Mouse (Mus musculus): ENCODE data around the gene Sebox. TPM values are rescaled to one million over a fixed set of nuclear protein-coding genes. Genes with fewer than 3 reads are reported as not detected.
"Not testable (repeated sequence)": the region's sequence is repeated elsewhere in the genome, so short reads cannot be mapped to it uniquely, and the experiment has no call there.

Gene Sebox
- polyA plus RNA-seq, 1 experiment = 14.7 TPM

- 69% methylated on average over 9 of the region's 9 CpGs for WGBS
- H3K4me1 ChIP-seq (ENCODE audit: control insufficient read depth, insufficient read depth, low read length) = peaks cover 10% of the 10 kb centered on the region
- H3K27me3 ChIP-seq (ENCODE audit: control insufficient read depth, insufficient read depth, low read length) = no peaks in the 10 kb centered on the region
- no peak for DNase-seq
- H3K27ac ChIP-seq (ENCODE audit: insufficient read depth, low read length) = no peak overlapping the region
- no peak overlapping the region for H3K4me3 ChIP-seq (replicated peaks; ENCODE audit: insufficient read depth, low read depth, low read length)
- no peak for TF ChIP-seq POLR2A (IDR thresholded peaks at IDR 0.05; ENCODE audit: borderline replicate concordance, insufficient read depth, low read length)
- TF ChIP-seq CTCF (IDR thresholded peaks at IDR 0.05; ENCODE audit: borderline replicate concordance, insufficient read depth, low read depth, low read length) = no peak
Observed at GRCm38 (mm10) chr11:78528714-78529113, 25.5 kb downstream of the Sebox start.

GRCm38 (mm10) chr11:78530001-78530400 lies 26.8 kb downstream of the Sebox start:
- peaks cover 9% of the 10 kb centered on the region for H3K4me1 ChIP-seq (ENCODE audit: control insufficient read depth, insufficient read depth, low read length)
- WGBS = 86% methylated on average over 12 of the region's 12 CpGs
- no peak overlapping the region for H3K27ac ChIP-seq (ENCODE audit: insufficient read depth, low read length)
- no peaks in the 10 kb centered on the region for H3K27me3 ChIP-seq (ENCODE audit: control insufficient read depth, insufficient read depth, low read length)
- no peak for DNase-seq
- TF ChIP-seq POLR2A (IDR thresholded peaks at IDR 0.05; ENCODE audit: borderline replicate concordance, insufficient read depth, low read length) (no peak), CTCF (IDR thresholded peaks at IDR 0.05; ENCODE audit: borderline replicate concordance, insufficient read depth, low read depth, low read length) (no peak)
- no peak overlapping the region for H3K4me3 ChIP-seq (replicated peaks; ENCODE audit: insufficient read depth, low read depth, low read length)

GRCm38 (mm10) chr11:78531046-78531445 lies 27.8 kb downstream of the Sebox start:
- H3K4me1 ChIP-seq (ENCODE audit: control insufficient read depth, insufficient read depth, low read length) = peaks cover 9% of the 10 kb centered on the region
- H3K27ac ChIP-seq (ENCODE audit: insufficient read depth, low read length) = no peak overlapping the region
- 32% methylated on average over 6 of the region's 6 CpGs for WGBS

GRCm38 (mm10) chr11:78531515-78531914 lies 28.3 kb downstream of the Sebox start:
- not testable (repeated sequence) for H3K4me3 ChIP-seq (replicated peaks; ENCODE audit: insufficient read depth, low read depth, low read length); H3K27me3 ChIP-seq (ENCODE audit: control insufficient read depth, insufficient read depth, low read length); DNase-seq; H3K4me1 ChIP-seq (ENCODE audit: control insufficient read depth, insufficient read depth, low read length); H3K27ac ChIP-seq (ENCODE audit: insufficient read depth, low read length)
- WGBS = 90% methylated on average over 10 of the region's 10 CpGs

More at GRCm38 (mm10) chr11:78531046-78531445, 27.8 kb downstream of the Sebox start:
- TF ChIP-seq CTCF (IDR thresholded peaks at IDR 0.05; ENCODE audit: borderline replicate concordance, insufficient read depth, low read depth, low read length) (no peak), POLR2A (IDR thresholded peaks at IDR 0.05; ENCODE audit: borderline replicate concordance, insufficient read depth, low read length) (no peak)
- DNase-seq = no peak
- Histone ChIP-seq H3K27me3 (ENCODE audit: control insufficient read depth, insufficient read depth, low read length) (no peaks in the 10 kb centered on the region), H3K4me3 (replicated peaks; ENCODE audit: insufficient read depth, low read depth, low read length) (no peak overlapping the region)

GRCm38 (mm10) chr11:78534516-78534915 lies 31.3 kb downstream of the Sebox start:
- Histone ChIP-seq H3K4me1 (ENCODE audit: control insufficient read depth, insufficient read depth, low read length) (peaks cover 16% of the 10 kb centered on the region), H3K27me3 (ENCODE audit: control insufficient read depth, insufficient read depth, low read length) (no peaks in the 10 kb centered on the region), H3K27ac (ENCODE audit: insufficient read depth, low read length) (no peak overlapping the region), H3K4me3 (replicated peaks; ENCODE audit: insufficient read depth, low read depth, low read length) (no peak overlapping the region)
- no peak for DNase-seq
- TF ChIP-seq CTCF (IDR thresholded peaks at IDR 0.05; ENCODE audit: borderline replicate concordance, insufficient read depth, low read depth, low read length) (no peak), POLR2A (IDR thresholded peaks at IDR 0.05; ENCODE audit: borderline replicate concordance, insufficient read depth, low read length) (no peak)
- 81% methylated on average over 4 of the region's 4 CpGs for WGBS

GRCm38 (mm10) chr11:78535376-78536079 lies 32.3 kb downstream of the Sebox start:
- TF ChIP-seq POLR2A (IDR thresholded peaks at IDR 0.05; ENCODE audit: borderline replicate concordance, insufficient read depth, low read length) = no peak
- no peak for TF ChIP-seq CTCF (IDR thresholded peaks at IDR 0.05; ENCODE audit: borderline replicate concordance, insufficient read depth, low read depth, low read length)
- peak in 1 of 2 experiments; percentile 34 for DNase-seq

GRCm38 (mm10) chr11:78536080-78536689 lies 32.9 kb downstream of the Sebox start, which contains the start of the genes Tnfaip1 and Ift20:
Tnfaip1 (minus strand) TSS chr11:78536332.
Ift20 (plus strand) TSS chr11:78536361.
- peak within 1 kb of the TSS; percentile 19 for H3K27ac ChIP-seq (ENCODE audit: insufficient read depth, low read length)
- peak within 1 kb of the TSS; percentile 81 for H3K4me3 ChIP-seq (replicated peaks; ENCODE audit: insufficient read depth, low read depth, low read length)
- no peaks in the 10 kb centered on the region for H3K27me3 ChIP-seq (ENCODE audit: control insufficient read depth, insufficient read depth, low read length)
- TF ChIP-seq POLR2A (IDR thresholded peaks at IDR 0.05; ENCODE audit: borderline replicate concordance, insufficient read depth, low read length) = peak; percentile 70
- TF ChIP-seq CTCF (IDR thresholded peaks at IDR 0.05; ENCODE audit: borderline replicate concordance, insufficient read depth, low read depth, low read length) = no peak
- 0 out of 2 replicates have a peak, but pooled peaks cover 6% of the 10 kb centered on the region for H3K4me1 ChIP-seq (ENCODE audit: control insufficient read depth, insufficient read depth, low read length)
- under 1% methylated on average over 52 of the region's 52 CpGs for WGBS
- DNase-seq = peak; percentile 96 to 99

More at GRCm38 (mm10) chr11:78535376-78536079, 32.3 kb downstream of the Sebox start:
- H3K4me1 ChIP-seq (ENCODE audit: control insufficient read depth, insufficient read depth, low read length) = peaks cover 10% of the 10 kb centered on the region
- WGBS = under 1% methylated on average over 23 of the region's 23 CpGs
- H3K27me3 ChIP-seq (ENCODE audit: control insufficient read depth, insufficient read depth, low read length) = no peaks in the 10 kb centered on the region
- H3K4me3 ChIP-seq (replicated peaks; ENCODE audit: insufficient read depth, low read depth, low read length) = peak overlapping the region; percentile 81
- H3K27ac ChIP-seq (ENCODE audit: insufficient read depth, low read length) = peak overlapping the region; percentile 19

- no peaks in the 10 kb centered on the region for H3K27me3 ChIP-seq (ENCODE audit: control insufficient read depth, insufficient read depth, low read length)
- DNase-seq = no peak
- no peak overlapping the region for H3K27ac ChIP-seq (ENCODE audit: insufficient read depth, low read length)
- H3K4me3 ChIP-seq (replicated peaks; ENCODE audit: insufficient read depth, low read depth, low read length) = peak overlapping the region; percentile 76
- TF ChIP-seq POLR2A (IDR thresholded peaks at IDR 0.05; ENCODE audit: borderline replicate concordance, insufficient read depth, low read length) = no peak
- no peak for TF ChIP-seq CTCF (IDR thresholded peaks at IDR 0.05; ENCODE audit: borderline replicate concordance, insufficient read depth, low read depth, low read length)
- H3K4me1 ChIP-seq (ENCODE audit: control insufficient read depth, insufficient read depth, low read length) = 0 out of 2 replicates have a peak, but pooled peaks cover 6% of the 10 kb centered on the region
- 2% methylated on average over 14 of the region's 14 CpGs for WGBS
Observed at GRCm38 (mm10) chr11:78536690-78537084, 33.4 kb downstream of the Sebox start.
